Mouse (Mus musculus) right cerebral cortex, postnatal 25 days (tissue): Measurements from ENCODE around the gene Cwh43.
A peak's percentile ranks its signal among the peaks of the same experiment; 100 is the strongest.

Source experiments
- DNase-seq: peaks from one replicate; pipeline ENCODE4 v3.0.0; 2022

The Cwh43 gene

GRCm38 (mm10) chr5:73401341-73401740, 4.5 kb upstream of the Cwh43 start:
- no peak for DNase-seq

GRCm38 (mm10) chr5:73402911-73403310, 3.0 kb upstream of the Cwh43 start:
- DNase-seq: no peak

GRCm38 (mm10) chr5:73403311-73404068, 2.4 kb upstream of the Cwh43 start:
- DNase-seq: no peak

GRCm38 (mm10) chr5:73404790-73405189, 1.1 kb upstream of the Cwh43 start:
- no peak for DNase-seq

GRCm38 (mm10) chr5:73406861-73407260, 986 bp downstream of the Cwh43 start:
- peak; percentile 25 for DNase-seq

- DNase-seq: no peak
Measured at GRCm38 (mm10) chr5:73409970-73410369, 4.1 kb downstream of the Cwh43 start.

GRCm38 (mm10) chr5:73411771-73412170, 5.9 kb downstream of the Cwh43 start:
- DNase-seq: no peak

- DNase-seq: no peak
Measured at GRCm38 (mm10) chr5:73414172-73414571, 8.3 kb downstream of the Cwh43 start.

- DNase-seq: no peak
Measured at GRCm38 (mm10) chr5:73419045-73419695, 13.3 kb downstream of the Cwh43 start.

- no peak for DNase-seq
Measured at GRCm38 (mm10) chr5:73426824-73427223, 20.9 kb downstream of the Cwh43 start.

- peak; percentile 82 for DNase-seq
Measured at GRCm38 (mm10) chr5:73431581-73431980, 25.7 kb downstream of the Cwh43 start.

GRCm38 (mm10) chr5:73432805-73433204, 26.9 kb downstream of the Cwh43 start:
- DNase-seq: no peak

- DNase-seq: no peak
Measured at GRCm38 (mm10) chr5:73434764-73435163, 28.9 kb downstream of the Cwh43 start.

GRCm38 (mm10) chr5:73442176-73442575, 36.3 kb downstream of the Cwh43 start:
- no peak for DNase-seq

GRCm38 (mm10) chr5:73450276-73450675, 44.4 kb downstream of the Cwh43 start:
- DNase-seq: no peak

GRCm38 (mm10) chr5:73454502-73455306, 48.8 kb downstream of the Cwh43 start:
- no peak for DNase-seq

- no peak for DNase-seq
Measured at GRCm38 (mm10) chr5:73455307-73455687, 49.4 kb downstream of the Cwh43 start.

GRCm38 (mm10) chr5:73468462-73469433, 62.9 kb downstream of the Cwh43 start:
- DNase-seq: no peak

GRCm38 (mm10) chr5:73474412-73475405, 68.8 kb downstream of the Cwh43 start:
- DNase-seq: no peak

- no peak for DNase-seq
Measured at GRCm38 (mm10) chr5:73480700-73481099, 74.8 kb downstream of the Cwh43 start, which contains the start of gene Dcun1d4. Gene Dcun1d4 (plus strand): TSS chr5:73481000.

- DNase-seq: no peak
Measured at GRCm38 (mm10) chr5:73481401-73481800, 75.5 kb downstream of the Cwh43 start.
